Mouse (Mus musculus): Measurements from ENCODE around the gene BC034090.

BC034090 gene

GRCm38 (mm10) chr1:155215066-155215764 is 29.0 kb downstream of the BC034090 start:
- DNase-seq, result no peak

GRCm38 (mm10) chr1:155213912-155214311 is 30.3 kb downstream of the BC034090 start:
- no peak for DNase-seq

- no peak for DNase-seq
Measured at GRCm38 (mm10) chr1:155212936-155213774, 31.1 kb downstream of the BC034090 start.

- peak; percentile 54 for DNase-seq
Measured at GRCm38 (mm10) chr1:155212493-155212892, 31.8 kb downstream of the BC034090 start.

GRCm38 (mm10) chr1:155212081-155212480 is 32.2 kb downstream of the BC034090 start:
- no peak for DNase-seq

- DNase-seq, result no peak
Measured at GRCm38 (mm10) chr1:155211017-155211416, 33.2 kb downstream of the BC034090 start.

- no peak for DNase-seq
Measured at GRCm38 (mm10) chr1:155210011-155210763, 34.1 kb downstream of the BC034090 start.

- DNase-seq, result no peak
Measured at GRCm38 (mm10) chr1:155207859-155208258, 36.4 kb downstream of the BC034090 start.

- no peak for DNase-seq
Measured at GRCm38 (mm10) chr1:155205822-155206660, 38.2 kb downstream of the BC034090 start.

- no peak for DNase-seq
Measured at GRCm38 (mm10) chr1:155205311-155205710, 38.9 kb downstream of the BC034090 start.

- DNase-seq, result no peak
Measured at GRCm38 (mm10) chr1:155204560-155205162, 39.6 kb downstream of the BC034090 start.

GRCm38 (mm10) chr1:155203954-155204353 is 40.3 kb downstream of the BC034090 start:
- DNase-seq, result no peak

- DNase-seq, result no peak
Measured at GRCm38 (mm10) chr1:155203101-155203500, 41.1 kb downstream of the BC034090 start.

- no peak for DNase-seq
Measured at GRCm38 (mm10) chr1:155202472-155202871, 41.8 kb downstream of the BC034090 start.

- peak; percentile 74 for DNase-seq
Measured at GRCm38 (mm10) chr1:155201914-155202313, 42.3 kb downstream of the BC034090 start.

GRCm38 (mm10) chr1:155201373-155201879 is 42.8 kb downstream of the BC034090 start:
- no peak for DNase-seq

GRCm38 (mm10) chr1:155200967-155201366 is 43.3 kb downstream of the BC034090 start:
- DNase-seq, result no peak

GRCm38 (mm10) chr1:155199522-155199921 is 44.7 kb downstream of the BC034090 start:
- no peak for DNase-seq

GRCm38 (mm10) chr1:155196691-155197090 is 47.6 kb downstream of the BC034090 start:
- no peak for DNase-seq

- DNase-seq, result no peak
Measured at GRCm38 (mm10) chr1:155192805-155193368, 51.4 kb downstream of the BC034090 start.

GRCm38 (mm10) chr1:155191671-155192070 is 52.6 kb downstream of the BC034090 start:
- DNase-seq, result no peak

Measured in kidney, postnatal 14 days (tissue).